Mouse (Mus musculus) adrenal gland, postnatal 36 days (tissue): ENCODE data around the gene Zbtb3. TPM values are rescaled to one million over a fixed set of nuclear protein-coding genes. Genes with fewer than 3 reads are reported as not detected.

Experiments
- DNase-seq, 2 experiments: peaks; one replicate each; pipeline ENCODE4 v3.0.0; 2021; ENCODE audit warnings: mixed read lengths in 1 of 2
- long read RNA-seq, 2 experiments: library from polyadenylated mRNA; stranded (forward); transcript quantifications; one replicate each; pipeline ENCODE4 v2.0.0; 2021; ENCODE audit warnings: borderline sequencing depth in 2 of 2
- total RNA-seq, 2 experiments: library from RNA; stranded (reverse); gene quantifications; 2 replicates each; pipeline ENCODE4 v1.2.3; 2021

Gene Zbtb3
- total RNA-seq: 1 to 10 TPM; 2.0 to 2.9 TPM
- long read RNA-seq, experiment 1, partial matches to known transcripts: 0 of 4 reads
- long read RNA-seq, experiment 1, other reads (novel, unspliced or antisense): 2 of 4 reads
- long read RNA-seq, experiment 2, partial matches to known transcripts: 0 of 1 reads
- long read RNA-seq, experiment 2, other reads (novel, unspliced or antisense): 0 of 1 reads

DNA sequence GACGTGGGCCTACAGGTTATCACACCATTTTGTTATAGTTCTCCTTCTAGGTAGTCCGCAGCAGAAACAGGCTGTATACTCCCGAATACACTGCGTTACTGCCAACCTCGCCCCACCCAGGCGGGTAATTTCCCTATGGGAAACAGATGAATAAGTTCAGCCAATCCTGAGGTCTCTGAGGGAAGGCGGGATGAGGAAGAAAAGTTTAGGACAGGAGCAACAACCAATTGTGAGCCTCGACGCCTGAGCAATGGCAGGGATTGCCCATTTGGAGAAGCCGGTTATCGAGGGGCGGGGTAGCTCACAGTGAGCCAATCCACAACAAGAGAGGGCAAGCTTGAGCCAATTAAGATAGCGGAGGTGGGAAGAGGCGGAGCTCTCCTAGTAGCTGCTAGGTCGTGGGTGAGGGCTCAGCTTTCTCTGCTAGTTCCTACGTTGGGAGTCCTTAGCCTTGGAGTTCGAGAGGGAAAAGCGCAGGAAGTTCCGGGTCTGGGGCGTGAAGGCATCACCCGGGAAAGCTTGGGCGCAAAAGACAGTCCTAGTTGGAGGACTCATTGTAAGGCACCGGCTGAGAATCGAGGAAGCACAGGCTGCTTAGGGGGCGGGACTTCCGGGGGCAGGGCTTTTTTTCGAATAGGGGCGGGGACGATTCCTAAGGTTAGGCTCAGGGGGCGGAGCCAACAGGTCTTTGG is at the start of gene Zbtb3:
Gene Zbtb3, plus strand, starts transcription at position 426 of the 692 bp plus-strand sequence.
- peak; percentile 94 to 95 for DNase-seq

- no peak for DNase-seq
Observed at GRCm38 (mm10) chr19:8755652-8756051, 46.7 kb upstream of the Zbtb3 start.

DNA sequence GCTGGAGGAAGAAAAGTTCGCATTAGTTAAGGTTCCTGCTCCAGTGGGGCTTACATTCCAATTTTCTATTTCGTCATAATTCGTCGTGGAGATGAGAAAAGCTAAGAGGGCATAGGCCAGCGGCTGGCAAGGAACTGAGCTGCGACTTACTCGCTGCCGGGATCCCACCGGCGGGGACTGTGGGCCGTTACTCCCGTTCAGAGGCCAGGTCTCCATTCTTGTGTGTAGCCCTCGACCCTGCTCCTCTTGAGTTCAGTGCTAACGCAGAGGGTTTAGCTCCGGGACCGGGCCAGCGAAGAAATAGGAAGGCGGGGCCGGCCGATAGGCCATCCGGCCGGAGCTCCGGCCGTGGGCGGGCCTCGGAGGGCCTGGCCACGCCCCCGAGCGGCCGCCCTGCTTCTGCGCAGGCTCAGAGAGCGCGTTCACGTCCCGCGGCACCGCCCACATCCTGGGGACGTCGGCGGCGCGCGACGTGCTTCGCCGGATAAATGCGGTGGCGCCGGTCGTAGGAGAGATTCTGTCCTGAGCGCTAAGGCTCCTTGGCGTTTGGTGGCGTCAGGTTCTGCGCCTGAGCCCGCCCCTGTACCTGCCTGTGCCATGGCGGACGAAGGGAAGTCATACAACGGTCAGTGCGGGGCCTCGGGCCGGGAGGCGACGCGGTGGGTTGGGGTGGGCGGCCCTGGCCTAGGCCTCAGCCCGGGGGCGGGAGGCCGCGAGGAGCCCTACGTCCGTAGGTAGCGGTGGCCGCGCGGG is 45.5 kb upstream of the Zbtb3 start, which contains the start of gene Nxf1:
Gene Nxf1, plus strand, starts transcription at position 439 of the 753 bp plus-strand sequence.
- DNase-seq: peak; percentile 97

GRCm38 (mm10) chr19:8757471-8757998 is 44.8 kb upstream of the Zbtb3 start:
- DNase-seq: no peak

GRCm38 (mm10) chr19:8758899-8759298 is 43.5 kb upstream of the Zbtb3 start:
- no peak for DNase-seq

- no peak for DNase-seq
Observed at GRCm38 (mm10) chr19:8760757-8761156, 41.6 kb upstream of the Zbtb3 start.

GRCm38 (mm10) chr19:8763276-8763675 is 39.1 kb upstream of the Zbtb3 start:
- no peak for DNase-seq

DNA sequence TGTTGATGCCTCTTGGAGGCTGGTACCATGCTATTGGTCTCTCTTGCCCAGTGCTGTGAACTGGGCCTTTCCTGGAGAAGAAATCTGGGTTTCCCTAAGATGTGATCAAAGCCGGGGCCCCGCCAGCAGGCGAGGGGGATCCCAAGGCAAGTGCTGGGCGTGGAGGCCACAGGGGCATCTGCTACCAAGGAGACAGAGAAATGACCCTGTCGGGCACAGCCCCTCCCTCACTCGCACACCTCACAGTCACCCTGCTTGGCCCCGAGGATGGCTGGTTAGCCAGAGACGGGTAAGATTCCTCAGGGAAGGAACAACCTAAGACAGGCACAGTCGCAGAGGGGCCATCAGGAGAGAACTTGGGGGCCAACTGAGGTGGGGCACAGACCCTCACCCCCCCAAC is 36.8 kb upstream of the Zbtb3 start:
- DNase-seq: no peak

DNA sequence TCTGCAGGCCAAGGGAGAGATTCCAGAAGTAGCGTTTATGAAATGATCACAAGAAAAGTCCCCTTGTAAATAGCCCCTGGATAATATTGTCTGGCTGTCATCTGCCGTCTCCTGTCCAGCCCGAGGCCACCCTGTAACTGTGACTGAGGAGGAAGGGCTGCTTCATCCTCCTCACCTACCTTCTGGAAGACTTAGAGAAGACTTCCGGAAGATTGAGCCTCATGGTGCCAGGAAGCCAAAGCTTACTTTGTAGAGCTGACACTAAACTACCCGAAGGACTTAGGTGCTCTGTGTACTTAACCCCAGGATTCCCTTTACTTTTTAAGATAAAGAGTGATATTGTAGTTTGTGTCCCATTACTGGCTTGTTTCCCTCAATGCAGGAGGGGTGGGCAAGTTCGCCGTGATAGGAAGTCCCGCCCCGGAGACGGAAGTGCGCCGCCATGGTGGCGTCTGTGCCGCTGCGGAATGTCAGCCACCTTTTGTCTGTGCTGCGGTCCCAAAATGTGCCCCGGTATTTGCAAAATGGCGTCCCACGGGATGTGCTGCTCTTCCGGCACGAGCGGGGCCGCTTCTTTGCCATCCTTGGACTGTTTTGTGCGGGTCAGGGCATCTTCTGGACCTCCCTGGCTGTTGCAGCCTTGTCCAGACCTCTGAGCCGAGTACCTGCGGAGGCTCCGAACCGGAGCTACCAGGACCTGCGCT is 31.6 kb upstream of the Zbtb3 start, which contains the start of gene Tmem223:
Gene Tmem223, plus strand, starts transcription at position 430 of the 704 bp plus-strand sequence.
- peak; percentile 88 to 92 for DNase-seq

GRCm38 (mm10) chr19:8772996-8773395 is 29.4 kb upstream of the Zbtb3 start:
- DNase-seq: no peak

- no peak for DNase-seq
Observed at GRCm38 (mm10) chr19:8773409-8773808, 28.9 kb upstream of the Zbtb3 start.

- peak; percentile 97 for DNase-seq
Observed at GRCm38 (mm10) chr19:8774086-8774835, 28.1 kb upstream of the Zbtb3 start, which contains the start of gene Tmem179b. Gene Tmem179b, minus strand, starts transcription at chr19:8774467.

GRCm38 (mm10) chr19:8774951-8775421 is 27.4 kb upstream of the Zbtb3 start:
- peak; percentile 48 to 64 for DNase-seq

- DNase-seq: peak; percentile 92 to 93
Observed at GRCm38 (mm10) chr19:8786008-8786781, 16.2 kb upstream of the Zbtb3 start, which contains the start of gene Taf6l. Gene Taf6l, minus strand, starts transcription at chr19:8786417.

DNA sequence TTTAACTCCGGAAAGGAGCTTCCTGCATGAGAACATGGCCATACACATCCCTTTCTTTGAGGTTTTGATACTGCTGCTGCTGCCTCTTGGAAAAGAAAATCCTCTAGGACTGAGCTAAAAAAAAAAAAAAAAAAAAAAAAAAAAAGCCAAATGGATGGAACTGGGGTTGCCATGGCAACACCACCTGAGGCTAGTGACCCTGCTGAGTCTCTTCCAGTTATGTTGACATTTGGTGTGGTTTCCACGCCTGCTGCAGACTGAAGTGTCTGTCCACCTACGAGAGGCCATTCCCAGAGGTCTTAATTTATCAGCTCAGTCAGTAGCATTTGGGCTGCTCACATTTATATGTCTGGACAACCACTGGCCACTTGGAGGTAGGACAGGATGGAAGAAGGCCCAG is 13.8 kb upstream of the Zbtb3 start:
- no peak for DNase-seq

GRCm38 (mm10) chr19:8789171-8789570 is 13.2 kb upstream of the Zbtb3 start:
- DNase-seq: no peak

DNA sequence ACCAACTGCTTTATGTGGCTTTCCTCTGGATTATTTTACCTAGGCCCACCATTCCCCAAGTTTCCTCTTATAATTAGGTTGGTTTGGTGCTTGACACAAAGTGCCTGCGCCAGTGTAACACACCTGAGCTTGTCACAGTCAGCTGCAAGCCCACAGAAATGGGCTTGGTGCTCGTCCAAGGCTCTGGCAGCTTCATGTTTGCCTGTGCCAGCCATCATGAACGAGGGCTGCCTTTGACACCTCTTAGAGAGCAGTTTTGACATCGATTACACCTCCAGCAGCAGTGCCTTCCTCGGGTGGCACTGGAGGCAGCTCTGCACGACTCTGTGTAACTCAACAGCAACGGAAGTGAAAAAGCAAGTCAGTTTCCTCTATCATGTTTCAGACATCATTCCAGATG is 12.2 kb upstream of the Zbtb3 start:
- DNase-seq: no peak

GRCm38 (mm10) chr19:8798264-8798946 is 4.0 kb upstream of the Zbtb3 start, which contains the start of gene Polr2g:
Gene Polr2g, minus strand, starts transcription at chr19:8798577.
- peak; percentile 91 to 94 for DNase-seq

GRCm38 (mm10) chr19:8798947-8799315 is 3.4 kb upstream of the Zbtb3 start:
- DNase-seq: no peak
